Mouse (Mus musculus) hindbrain, embryonic 13.5 days (tissue): Measurements from ENCODE around the gene AC134908.4. TPM values are rescaled to one million over a fixed set of nuclear protein-coding genes. Genes with fewer than 3 reads are reported as not detected.
"Not testable (repeated sequence)": the region's sequence is repeated elsewhere in the genome, so short reads cannot be mapped to it uniquely, and the experiment has no call there.

Experiments used
- ATAC-seq: fragments of 200-750 bp; cut with Nextera tagmentation; 2 replicates; pipeline ENCODE4 v1.8.0; 2017; ENCODE audit warnings: moderate TSS enrichment; ENCODE audit not compliant: low FRiP score
- H3K27ac ChIP-seq: fragments of 300-500 bp; sonication (generic); 2 replicates; pipeline ENCODE4 v1.5.1; 2015; ENCODE audit warnings: inconsistent platforms, mild to moderate bottlenecking, moderate library complexity
- H3K27me3 ChIP-seq: fragments of 300-500 bp; sonication (generic); 2 replicates; pipeline ENCODE4 v1.6.1; 2015; ENCODE audit warnings: mild to moderate bottlenecking, inconsistent platforms
- H3K36me3 ChIP-seq: fragments of 300-500 bp; sonication (generic); 2 replicates; pipeline ENCODE4 v1.6.1; 2015; ENCODE audit warnings: mild to moderate bottlenecking, inconsistent platforms
- H3K4me1 ChIP-seq: fragments of 300-500 bp; sonication (generic); replicated peaks from 2 replicates; pipeline ENCODE4 v1.6.1; 2015; ENCODE audit warnings: inconsistent platforms
- H3K4me2 ChIP-seq: fragments of 300-500 bp; sonication (generic); 2 replicates; pipeline ENCODE4 v1.6.1; 2015; ENCODE audit warnings: inconsistent platforms, mild to moderate bottlenecking, moderate library complexity
- H3K4me3 ChIP-seq: fragments of 300-500 bp; sonication (generic); 2 replicates; pipeline ENCODE4 v1.5.1; 2015; ENCODE audit warnings: mild to moderate bottlenecking, inconsistent platforms
- H3K9ac ChIP-seq: fragments of 300-500 bp; sonication (generic); 2 replicates; pipeline ENCODE4 v1.6.1; 2015; ENCODE audit warnings: mild to moderate bottlenecking, inconsistent platforms
- H3K9me3 ChIP-seq: fragments of 300-500 bp; sonication (generic); 2 replicates; pipeline ENCODE4 v1.6.1; 2016; ENCODE audit warnings: inconsistent platforms
- WGBS: fragments of 180-500 bp; shearing (Covaris S2); methylation state at CpG from one replicate; pipeline ENCODE4 v1.1.7; 2015; 5-methylcytosine and 5-hydroxymethylcytosine counted together
- microRNA-seq: library from miRNA; unstranded; fragments of <30 nt; microRNA quantifications from one replicate; pipeline ENCODE4, GENCODE M21; 2016
- polyA plus RNA-seq: library from polyadenylated mRNA; unstranded; fragments of >200 nt; fragmentation: Nextera tagmentation; extraction: Ambion mirVana; gene quantifications from 2 replicates; pipeline ENCODE4 v1.2.1, GENCODE M21; 2015

AC134908.4 gene
- polyA plus RNA-seq, 1 experiment from 2014 or later: 0.60 TPM

DNA sequence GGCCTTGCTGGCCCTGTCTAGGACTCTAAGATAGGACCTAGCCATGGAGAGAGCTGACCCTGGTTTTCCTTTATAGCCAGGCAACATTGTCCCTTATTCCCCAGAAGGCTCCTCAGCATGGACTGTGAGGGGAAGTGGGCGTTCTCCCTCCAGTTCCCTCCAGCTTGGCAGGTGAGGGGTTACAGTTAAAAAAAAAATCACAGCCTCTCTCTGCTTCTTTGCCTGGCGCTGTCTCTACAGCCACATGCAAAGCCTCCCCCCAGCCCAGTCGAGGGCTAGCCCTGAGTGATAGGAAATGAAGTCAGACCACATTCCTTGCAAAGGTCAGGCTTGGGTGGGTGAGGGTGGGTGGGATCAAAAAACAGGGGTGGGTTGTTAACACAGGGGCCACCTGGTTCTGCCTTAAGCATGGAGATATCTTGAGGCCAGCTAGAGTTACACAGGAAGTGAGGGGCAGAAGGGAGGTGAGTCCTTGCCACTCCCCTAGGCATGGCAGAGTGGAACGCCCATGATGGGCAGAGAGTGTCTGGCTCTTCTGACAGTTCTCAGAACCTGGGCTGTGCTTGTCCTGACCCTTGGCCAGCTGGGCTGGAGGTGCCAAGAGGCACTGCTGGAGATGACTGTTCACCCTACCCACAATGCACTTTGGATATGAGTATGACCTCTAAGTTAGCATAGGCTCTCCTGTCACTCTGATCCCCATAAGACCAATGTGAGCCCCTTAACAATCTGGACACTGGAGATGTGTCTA lies 39.7 kb downstream of the AC134908.4 start:
- 60% methylated on average over 4 of the region's 4 CpGs for WGBS
- no peaks in the 10 kb centered on the region for H3K36me3 ChIP-seq
- H3K4me2 ChIP-seq: no peak overlapping the region
- H3K27ac ChIP-seq: no peak overlapping the region
- no peak overlapping the region for H3K9ac ChIP-seq
- peaks cover 7% of the 10 kb centered on the region for H3K4me1 ChIP-seq
- H3K4me3 ChIP-seq: no peak overlapping the region
- no peak for ATAC-seq
- H3K9me3 ChIP-seq: no peaks in the 10 kb centered on the region
- peaks cover 40% of the 10 kb centered on the region for H3K27me3 ChIP-seq

DNA sequence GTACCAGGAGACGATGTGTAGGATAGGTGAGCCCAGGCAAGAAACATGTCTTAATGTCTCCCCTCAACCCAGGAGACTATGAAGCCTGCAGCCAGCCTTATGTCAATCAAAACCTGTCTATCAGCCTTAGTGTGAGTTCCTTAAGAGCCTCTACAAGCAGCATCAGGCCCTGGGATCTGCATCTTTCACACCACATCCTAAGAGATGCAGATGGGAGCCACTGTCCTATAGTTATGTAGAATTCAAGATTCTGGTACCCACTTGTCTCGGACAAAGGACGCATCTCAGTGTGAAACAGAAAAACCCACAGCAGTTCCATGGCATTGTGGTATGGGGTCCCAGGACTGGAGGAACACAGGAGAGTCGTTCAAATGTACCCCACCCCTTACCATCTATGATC lies 40.4 kb downstream of the AC134908.4 start:
- no peak overlapping the region for H3K9ac ChIP-seq
- no peak overlapping the region for H3K4me2 ChIP-seq
- no peaks in the 10 kb centered on the region for H3K9me3 ChIP-seq
- no peak for ATAC-seq
- H3K4me1 ChIP-seq: peaks cover 7% of the 10 kb centered on the region
- H3K4me3 ChIP-seq: no peak overlapping the region
- no peaks in the 10 kb centered on the region for H3K36me3 ChIP-seq
- WGBS: 82% methylated on average over 4 of the region's 4 CpGs
- peaks cover 40% of the 10 kb centered on the region for H3K27me3 ChIP-seq
- no peak overlapping the region for H3K27ac ChIP-seq

DNA sequence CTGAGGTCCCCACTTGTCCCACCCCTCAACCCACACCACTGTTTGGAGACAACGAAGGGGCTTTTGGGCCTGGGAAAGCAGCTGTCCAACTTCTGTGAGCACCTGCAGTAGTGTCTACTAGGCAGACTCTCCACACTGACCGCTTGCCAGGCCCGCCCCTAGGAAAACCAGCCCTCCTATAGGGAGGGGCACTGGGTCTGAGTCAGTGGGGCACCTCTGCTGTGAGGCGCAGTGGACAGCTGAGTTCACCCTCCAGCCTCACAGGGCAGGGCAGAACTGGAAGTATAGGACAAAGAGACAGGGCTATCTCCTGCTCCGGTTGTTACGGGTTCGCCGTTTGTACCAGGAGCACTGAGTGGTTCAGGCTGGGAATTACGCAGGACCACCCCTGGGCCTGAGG lies 41.2 kb downstream of the AC134908.4 start, which contains the start of gene Msln:
Gene Msln (minus strand): TSS at position 138 of the 400 bp plus-strand sequence.
- 84% methylated on average over 9 of the region's 9 CpGs for WGBS
- no peaks in the 10 kb centered on the region for H3K9me3 ChIP-seq
- H3K27ac ChIP-seq: no peak within 1 kb of the TSS
- peaks cover 39% of the 10 kb centered on the region for H3K27me3 ChIP-seq
- H3K4me3 ChIP-seq: no peak within 1 kb of the TSS
- ATAC-seq: no peak
- H3K4me1 ChIP-seq: peaks cover 7% of the 10 kb centered on the region
- H3K4me2 ChIP-seq: no peak within 1 kb of the TSS
- no peak within 1 kb of the TSS for H3K9ac ChIP-seq
- no peaks in the 10 kb centered on the region for H3K36me3 ChIP-seq

GRCm38 (mm10) chr17:25751446-25751845 lies 44.0 kb downstream of the AC134908.4 start:
- no peak overlapping the region for H3K27ac ChIP-seq
- 65% methylated on average over 5 of the region's 5 CpGs for WGBS
- no peak overlapping the region for H3K4me2 ChIP-seq
- ATAC-seq: no peak
- no peak overlapping the region for H3K4me3 ChIP-seq
- no peaks in the 10 kb centered on the region for H3K9me3 ChIP-seq
- H3K27me3 ChIP-seq: peaks cover 20% of the 10 kb centered on the region; the same call in 1 of the 2 replicates
- H3K36me3 ChIP-seq: no peaks in the 10 kb centered on the region
- peaks cover 7% of the 10 kb centered on the region for H3K4me1 ChIP-seq
- H3K9ac ChIP-seq: no peak overlapping the region

GRCm38 (mm10) chr17:25749314-25749713 lies 46.1 kb downstream of the AC134908.4 start:
- 82% methylated on average over 6 of the region's 6 CpGs for WGBS
- H3K9ac ChIP-seq: no peak overlapping the region

DNA sequence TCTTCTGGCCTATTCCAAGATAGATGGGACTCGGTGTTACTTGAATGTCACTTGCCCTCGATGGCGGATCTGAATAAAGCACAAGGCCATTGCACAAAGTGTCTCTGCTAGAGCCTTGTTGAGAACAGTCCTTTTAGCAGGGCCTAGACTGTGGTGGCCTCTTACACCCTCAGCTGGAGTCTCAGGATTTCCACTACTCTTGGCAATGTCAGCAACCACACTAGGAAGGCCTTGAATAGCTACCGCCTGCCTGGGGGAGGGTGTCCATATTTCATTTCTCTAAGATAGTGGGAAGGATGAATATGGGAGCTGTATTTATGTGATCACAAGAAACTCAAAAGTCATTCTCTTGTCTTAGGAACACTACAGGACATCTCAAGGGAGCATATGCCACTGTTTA lies 47.2 kb downstream of the AC134908.4 start:
- ATAC-seq: no peak
- Histone ChIP-seq H3K27ac (no peak overlapping the region), H3K9me3 (no peaks in the 10 kb centered on the region), H3K36me3 (no peaks in the 10 kb centered on the region), H3K9ac (no peak overlapping the region), H3K4me1 (peaks cover 7% of the 10 kb centered on the region), H3K4me2 (no peak overlapping the region), H3K27me3 (0 out of 2 replicates have a peak, but pooled peaks cover 8% of the 10 kb centered on the region), H3K4me3 (no peak overlapping the region)
- 95% methylated on average over 4 of the region's 4 CpGs for WGBS

More at GRCm38 (mm10) chr17:25749314-25749713, 46.1 kb downstream of the AC134908.4 start:
- H3K9me3 ChIP-seq: no peaks in the 10 kb centered on the region
- no peak overlapping the region for H3K4me2 ChIP-seq
- no peak overlapping the region for H3K4me3 ChIP-seq
- H3K27ac ChIP-seq: no peak overlapping the region
- no peaks in the 10 kb centered on the region for H3K36me3 ChIP-seq
- H3K4me1 ChIP-seq: peaks cover 7% of the 10 kb centered on the region
- ATAC-seq: no peak
- peaks cover 18% of the 10 kb centered on the region; the same call in 1 of the 2 replicates for H3K27me3 ChIP-seq

GRCm38 (mm10) chr17:25744311-25744710 lies 51.1 kb downstream of the AC134908.4 start:
- ATAC-seq: no peak
- Histone ChIP-seq H3K4me2 (no peak overlapping the region), H3K27ac (no peak overlapping the region), H3K36me3 (no peaks in the 10 kb centered on the region), H3K9me3 (no peaks in the 10 kb centered on the region), H3K27me3 (peaks cover 7% of the 10 kb centered on the region; the same call in 1 of the 2 replicates), H3K4me1 (no peaks in the 10 kb centered on the region), H3K9ac (no peak overlapping the region), H3K4me3 (no peak overlapping the region)
- WGBS: 82% methylated on average over 10 of the region's 10 CpGs

GRCm38 (mm10) chr17:25743831-25744230 lies 51.6 kb downstream of the AC134908.4 start:
- Histone ChIP-seq H3K4me2 (no peak overlapping the region), H3K36me3 (no peaks in the 10 kb centered on the region), H3K27ac (no peak overlapping the region), H3K27me3 (peaks cover 7% of the 10 kb centered on the region; the same call in 1 of the 2 replicates), H3K9me3 (no peaks in the 10 kb centered on the region), H3K9ac (no peak overlapping the region), H3K4me3 (no peak overlapping the region), H3K4me1 (no peaks in the 10 kb centered on the region)
- 95% methylated on average over 9 of the region's 9 CpGs for WGBS
- no peak for ATAC-seq

GRCm38 (mm10) chr17:25741471-25741870 lies 54.0 kb downstream of the AC134908.4 start:
- not testable (repeated sequence) for H3K4me1 ChIP-seq, ATAC-seq
- 79% methylated on average over 12 of the region's 12 CpGs for WGBS

More at GRCm38 (mm10) chr17:25741471-25741870, 54.0 kb downstream of the AC134908.4 start:
- H3K9me3 ChIP-seq, H3K9ac ChIP-seq, H3K27ac ChIP-seq, H3K4me3 ChIP-seq, H3K36me3 ChIP-seq, H3K4me2 ChIP-seq: not testable (repeated sequence)
- H3K27me3 ChIP-seq: peaks cover 10% of the 10 kb centered on the region; the same call in 1 of the 2 replicates

Small RNAs within 50 kb of the gene (microRNA-seq; reads per million reads assigned to microRNA genes)
- not detected for gene Gm25083
- not detected for gene Mir3082
- gene Mir6966: not detected

Other genes with a start within 250 kb of the AC134908.4 start
- gene Sox8, start 225.0 kb downstream of the AC134908.4 start, polyA plus RNA-seq: 11.1 and 11.8 TPM in 2 replicates
- 22.6 and 24.0 TPM in 2 replicates for gene Lmf1, start 216.6 kb downstream of the AC134908.4 start, polyA plus RNA-seq
- 1.6 TPM in 2 replicates for gene Gng13, start 78.5 kb downstream of the AC134908.4 start, polyA plus RNA-seq
- 7.9 and 8.5 TPM in 2 replicates for gene Chtf18, start 68.2 kb downstream of the AC134908.4 start, polyA plus RNA-seq
- gene Rpusd1, start 68.0 kb downstream of the AC134908.4 start, polyA plus RNA-seq: 23.4 and 24.2 TPM in 2 replicates
- gene Mslnl, start 59.6 kb downstream of the AC134908.4 start, polyA plus RNA-seq: not detected in 2 replicates
- gene Msln, start 41.3 kb downstream of the AC134908.4 start, polyA plus RNA-seq: 0.34 TPM in 1 of 2 replicates, not detected in the other
- 27.8 and 28.0 TPM in 2 replicates for gene Narfl, start 21.9 kb downstream of the AC134908.4 start, polyA plus RNA-seq
- gene Haghl, start 10.0 kb downstream of the AC134908.4 start, polyA plus RNA-seq: 125 and 138 TPM in 2 replicates
- gene Ccdc78, start 9.1 kb downstream of the AC134908.4 start, polyA plus RNA-seq: 0.16 and 0.36 TPM in 2 replicates
- 86.6 and 86.8 TPM in 2 replicates for gene Fam173a, start 2.8 kb downstream of the AC134908.4 start, polyA plus RNA-seq
- 45.4 and 57.6 TPM in 2 replicates for gene Metrn, start 1.5 kb upstream of the AC134908.4 start, polyA plus RNA-seq
- gene Fbxl16, start 13.4 kb upstream of the AC134908.4 start, polyA plus RNA-seq: 29.1 and 32.4 TPM in 2 replicates
- gene Wdr24, start 28.0 kb upstream of the AC134908.4 start, polyA plus RNA-seq: 26.6 and 30.7 TPM in 2 replicates
- gene Jmjd8, start 33.2 kb upstream of the AC134908.4 start, polyA plus RNA-seq: 62.9 and 64.2 TPM in 2 replicates
- gene Stub1, start 37.7 kb upstream of the AC134908.4 start, polyA plus RNA-seq: 325 and 337 TPM in 2 replicates
- gene Rhbdl1, start 41.6 kb upstream of the AC134908.4 start, polyA plus RNA-seq: 24.2 and 25.5 TPM in 2 replicates
- 8.1 and 8.5 TPM in 2 replicates for gene Gm20683, start 46.1 kb upstream of the AC134908.4 start, polyA plus RNA-seq
- 14.5 and 15.9 TPM in 2 replicates for gene Rhot2, start 49.2 kb upstream of the AC134908.4 start, polyA plus RNA-seq
- gene Wdr90, start 65.8 kb upstream of the AC134908.4 start, polyA plus RNA-seq: 19.4 and 19.8 TPM in 2 replicates
- 11.4 and 11.7 TPM in 2 replicates for gene Mcrip2, start 73.1 kb upstream of the AC134908.4 start, polyA plus RNA-seq
- gene Mettl26, start 79.4 kb upstream of the AC134908.4 start, polyA plus RNA-seq: 63.0 and 65.7 TPM in 2 replicates
- 0.45 and 0.63 TPM in 2 replicates for gene Wfikkn1, start 85.2 kb upstream of the AC134908.4 start, polyA plus RNA-seq
- 45.5 and 48.7 TPM in 2 replicates for gene Rab40c, start 124.1 kb upstream of the AC134908.4 start, polyA plus RNA-seq
- 57.1 and 58.9 TPM in 2 replicates for gene Pigq, start 149.3 kb upstream of the AC134908.4 start, polyA plus RNA-seq
- 0.09 TPM in 1 of 2 replicates, not detected in the other for gene Nhlrc4, start 149.3 kb upstream of the AC134908.4 start, polyA plus RNA-seq
- gene A930017K11Rik, start 156.9 kb upstream of the AC134908.4 start, polyA plus RNA-seq: 0.56 and 0.77 TPM in 2 replicates
- 20.4 and 21.6 TPM in 2 replicates for gene Capn15, start 190.1 kb upstream of the AC134908.4 start, polyA plus RNA-seq